Mouse (Mus musculus) hindbrain, embryonic 16.5 days (tissue): ENCODE measurements around the gene Cotl1. TPM values are rescaled to one million over a fixed set of nuclear protein-coding genes. Genes with fewer than 3 reads are reported as not detected.
"Not testable (repeated sequence)": the region's sequence is repeated elsewhere in the genome, so short reads cannot be mapped to it uniquely, and the experiment has no call there.

Experiments used
- ATAC-seq: fragments of 200-750 bp; cut with Nextera tagmentation; 2 replicates; pipeline ENCODE4 v1.8.0; 2017; ENCODE audit warnings: moderate TSS enrichment, moderate library complexity
- H3K27ac ChIP-seq: fragments of 300-500 bp; sonication (generic); 2 replicates; pipeline ENCODE4 v1.5.1; 2014; ENCODE audit warnings: low read depth, mild to moderate bottlenecking, control low read depth, low read length, moderate library complexity
- H3K27me3 ChIP-seq: fragments of 300-500 bp; sonication (generic); replicated peaks from 2 replicates; pipeline ENCODE4 v1.6.1; 2014; ENCODE audit warnings: low read length; ENCODE audit not compliant: control insufficient read depth, insufficient read depth
- H3K36me3 ChIP-seq: fragments of 300-500 bp; sonication (generic); 2 replicates; pipeline ENCODE4 v1.6.1; 2014; ENCODE audit warnings: mild to moderate bottlenecking, low read length, moderate library complexity, mixed read lengths; ENCODE audit not compliant: control insufficient read depth, insufficient read depth
- H3K4me1 ChIP-seq: fragments of 300-500 bp; sonication (generic); 2 replicates; pipeline ENCODE4 v1.6.1; 2014; ENCODE audit warnings: low read depth, low read length; ENCODE audit not compliant: control insufficient read depth, insufficient read depth
- H3K4me2 ChIP-seq: fragments of 300-500 bp; sonication (generic); 2 replicates; pipeline ENCODE4 v1.6.1; 2014; ENCODE audit warnings: mild to moderate bottlenecking, low read length, control low read depth, moderate library complexity
- H3K4me3 ChIP-seq: fragments of 300-500 bp; sonication (generic); 2 replicates; pipeline ENCODE4 v1.5.1; 2014; ENCODE audit warnings: mild to moderate bottlenecking, low read length, control low read depth, moderate library complexity
- H3K9ac ChIP-seq: fragments of 300-500 bp; sonication (generic); 2 replicates; pipeline ENCODE4 v1.6.1; 2014; ENCODE audit warnings: low read depth, mild to moderate bottlenecking, control low read depth, low read length, moderate library complexity
- H3K9me3 ChIP-seq: fragments of 300-500 bp; sonication (generic); 2 replicates; pipeline ENCODE4 v1.6.1; 2014; ENCODE audit warnings: mild to moderate bottlenecking, low read length, moderate library complexity; ENCODE audit not compliant: control insufficient read depth
- WGBS: fragments of 180-500 bp; shearing (Covaris S2); extraction: QIAGEN DNeasy Blood & Tissue Kit; methylation state at CpG from one replicate; pipeline ENCODE4 v1.1.7; 2014; 5-methylcytosine and 5-hydroxymethylcytosine counted together
- polyA plus RNA-seq: library from polyadenylated mRNA; unstranded; fragments of >200 nt; fragmentation: Nextera tagmentation; extraction: Ambion mirVana; gene quantifications from 2 replicates; pipeline ENCODE4 v1.2.1, GENCODE M21; 2015

The Cotl1 gene
- polyA plus RNA-seq, 1 experiment from 2014 or later = 112 TPM

DNA sequence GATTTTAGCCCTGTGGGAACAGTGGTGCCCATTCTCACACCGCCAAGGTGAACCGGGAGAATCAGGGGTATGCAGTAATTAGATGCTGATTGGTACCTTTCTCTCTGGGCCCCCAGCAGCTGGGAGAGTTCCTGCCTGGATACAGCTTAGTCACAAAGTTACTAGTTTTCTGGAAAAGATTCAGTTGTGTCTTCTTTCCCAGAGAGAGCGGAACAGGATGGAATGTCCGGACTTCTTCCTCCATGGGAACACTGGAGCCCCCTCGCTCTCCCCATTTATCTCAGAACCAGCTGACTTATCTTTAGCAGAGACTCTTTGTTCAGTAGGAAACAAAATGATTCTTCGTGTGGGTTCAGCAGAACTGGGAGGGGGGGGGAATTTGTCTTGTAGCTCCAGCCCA is 22.4 kb upstream of the Cotl1 start:
- H3K27ac ChIP-seq = peak overlapping the region; percentile 68; the same call in 1 of the 2 replicates
- WGBS = 11% methylated on average over 6 of the region's 6 CpGs
- H3K27me3 ChIP-seq = no peaks in the 10 kb centered on the region
- H3K9ac ChIP-seq = peak overlapping the region; percentile 94
- no peaks in the 10 kb centered on the region for H3K9me3 ChIP-seq
- no peak for ATAC-seq
- peaks cover 15% of the 10 kb centered on the region for H3K4me1 ChIP-seq
- H3K36me3 ChIP-seq = no peaks in the 10 kb centered on the region
- peak overlapping the region; percentile 87 for H3K4me2 ChIP-seq
- H3K4me3 ChIP-seq = peak overlapping the region; percentile 91

DNA sequence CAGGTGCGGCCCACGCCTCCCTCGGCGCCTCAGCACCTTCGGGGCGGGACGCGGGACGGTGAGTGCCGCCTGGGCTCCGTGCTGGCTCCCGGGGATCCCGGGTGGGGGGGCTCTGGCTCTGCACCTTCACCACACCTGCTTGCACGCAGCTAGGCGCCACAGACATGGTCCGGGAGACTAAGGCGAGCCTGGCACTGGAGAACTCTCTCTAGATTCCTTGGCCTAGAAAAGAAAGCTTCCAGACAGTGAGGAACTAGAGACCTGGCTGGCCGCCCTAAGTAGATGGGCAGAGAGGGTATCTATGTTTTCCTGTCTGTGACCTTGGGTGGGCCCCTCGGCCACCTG is 22.0 kb upstream of the Cotl1 start:
- peak overlapping the region; percentile 91 for H3K4me3 ChIP-seq
- peak overlapping the region; percentile 68 for H3K27ac ChIP-seq
- H3K27me3 ChIP-seq = no peaks in the 10 kb centered on the region
- peaks cover 15% of the 10 kb centered on the region for H3K4me1 ChIP-seq
- H3K9ac ChIP-seq = peak overlapping the region; percentile 94
- WGBS = 0% methylated on average over 18 of the region's 19 CpGs
- H3K36me3 ChIP-seq = no peaks in the 10 kb centered on the region
- no peaks in the 10 kb centered on the region for H3K9me3 ChIP-seq
- ATAC-seq = no peak
- H3K4me2 ChIP-seq = peak overlapping the region; percentile 87

DNA sequence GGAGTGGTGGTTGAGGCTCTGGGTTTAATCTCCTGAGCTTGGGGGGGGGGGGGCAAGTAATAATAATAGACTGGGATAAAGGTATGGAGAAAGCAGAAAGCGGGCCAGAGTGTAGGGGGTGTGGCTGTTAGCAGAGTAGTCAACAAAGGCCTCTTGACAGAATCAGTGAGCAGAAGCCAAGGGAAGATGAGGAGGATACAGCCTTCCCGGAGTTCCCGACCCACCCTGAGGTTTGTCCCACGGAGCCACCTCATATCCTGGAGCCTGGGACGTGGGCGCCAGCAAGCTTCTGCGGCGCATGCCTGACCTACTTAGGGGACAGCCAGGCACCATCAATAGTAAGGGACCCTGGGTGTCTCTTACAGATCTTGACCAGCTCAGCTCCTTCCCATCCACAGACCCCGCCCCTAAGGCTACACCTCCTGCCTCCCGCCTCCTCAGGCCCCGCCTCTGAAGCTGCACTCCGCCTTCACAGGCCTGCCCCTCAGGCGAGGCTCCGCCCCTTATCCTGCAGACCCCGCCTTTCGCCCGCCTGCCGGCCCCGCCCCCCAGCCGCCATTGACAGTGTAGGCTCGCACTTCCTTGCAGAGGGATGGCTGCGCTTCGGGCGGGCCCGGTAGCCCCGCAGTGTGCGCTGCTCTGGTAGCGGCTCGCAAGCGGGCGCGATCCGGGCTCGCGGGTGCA is 21.5 kb upstream of the Cotl1 start, which contains the start of gene Klhl36:
Klhl36 (plus strand) TSS at position 561 of the 684 bp plus-strand sequence.
- Histone ChIP-seq H3K4me2 (peak within 1 kb of the TSS; percentile 87), H3K4me3 (peak within 1 kb of the TSS; percentile 91), H3K27ac (peak within 1 kb of the TSS; percentile 68), H3K9ac (peak within 1 kb of the TSS; percentile 94), H3K9me3 (no peaks in the 10 kb centered on the region), H3K36me3 (no peaks in the 10 kb centered on the region), H3K27me3 (no peaks in the 10 kb centered on the region), H3K4me1 (peaks cover 15% of the 10 kb centered on the region)
- peak; percentile 97 for ATAC-seq
- under 1% methylated on average over 35 of the region's 35 CpGs for WGBS

DNA sequence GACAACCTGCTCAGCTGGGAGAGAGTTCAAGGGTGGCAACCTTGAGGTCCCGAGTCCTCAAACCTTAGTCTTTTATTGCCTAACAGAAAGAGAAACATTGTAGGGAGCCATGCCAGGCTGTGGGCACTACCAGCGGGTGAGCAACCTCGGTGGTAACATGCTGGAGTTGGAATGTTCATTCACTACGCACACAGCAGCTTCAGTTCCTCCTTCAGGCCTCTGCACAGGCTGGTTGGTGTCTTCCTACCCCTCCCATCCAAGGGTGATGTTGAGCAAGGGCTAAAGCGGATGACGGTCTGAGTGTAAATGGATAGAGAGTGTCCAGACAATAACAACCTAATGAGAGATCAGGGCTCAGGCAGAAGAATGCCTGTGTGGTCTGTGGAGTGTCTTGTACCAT is 17.4 kb upstream of the Cotl1 start:
- WGBS = 73% methylated on average over 6 of the region's 6 CpGs
- no peak for ATAC-seq
- H3K27ac ChIP-seq = no peak overlapping the region
- H3K9ac ChIP-seq = no peak overlapping the region
- no peak overlapping the region for H3K4me2 ChIP-seq
- no peak overlapping the region for H3K4me3 ChIP-seq
- H3K36me3 ChIP-seq = no peaks in the 10 kb centered on the region
- H3K4me1 ChIP-seq = peaks cover 7% of the 10 kb centered on the region
- H3K9me3 ChIP-seq = no peaks in the 10 kb centered on the region
- H3K27me3 ChIP-seq = no peaks in the 10 kb centered on the region

DNA sequence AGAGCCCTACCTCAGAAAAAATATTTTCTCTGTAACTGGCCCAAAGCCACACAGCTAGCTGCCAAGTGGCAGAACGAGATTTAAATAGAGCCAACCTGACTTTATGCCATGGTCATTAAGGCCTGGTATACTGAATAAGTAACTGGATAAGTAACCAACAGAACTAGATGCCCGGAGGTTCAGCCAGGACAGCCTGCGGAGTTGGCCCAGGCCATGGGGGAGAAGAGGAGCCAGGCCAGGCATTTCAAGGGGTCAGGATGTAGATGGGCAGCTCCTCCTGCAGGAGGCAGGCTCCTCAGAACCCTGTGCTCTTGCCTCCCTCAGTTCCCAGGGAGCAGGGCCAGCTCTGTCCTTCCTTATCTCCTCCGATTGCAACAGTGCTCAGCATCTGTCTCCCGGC is 15.3 kb upstream of the Cotl1 start:
- no peak for ATAC-seq
- Histone ChIP-seq H3K4me1 (no peaks in the 10 kb centered on the region), H3K4me3 (no peak overlapping the region), H3K9me3 (no peaks in the 10 kb centered on the region), H3K4me2 (no peak overlapping the region), H3K27ac (no peak overlapping the region), H3K36me3 (no peaks in the 10 kb centered on the region), H3K27me3 (no peaks in the 10 kb centered on the region), H3K9ac (no peak overlapping the region)
- 79% methylated on average over 5 of the region's 5 CpGs for WGBS

DNA sequence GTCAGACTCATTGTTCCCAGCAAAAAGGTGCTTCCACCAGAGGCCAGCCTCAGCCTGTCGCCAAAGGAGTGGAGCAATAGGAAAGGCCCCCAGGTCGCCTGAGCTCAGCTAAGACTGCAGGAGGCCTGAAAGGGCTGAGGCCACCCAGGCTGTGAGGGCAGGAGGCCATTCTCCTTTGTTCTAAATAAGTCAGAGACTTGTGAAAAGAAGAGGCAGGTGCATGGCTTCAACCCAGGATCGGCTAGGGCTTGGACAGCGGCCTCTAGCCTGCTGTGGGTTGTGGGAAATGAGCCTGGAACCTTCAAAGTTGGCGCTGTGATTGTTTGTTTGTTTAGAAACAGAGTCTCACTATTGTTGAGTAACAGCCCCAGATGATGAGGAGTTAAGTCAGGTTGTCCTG is 13.7 kb upstream of the Cotl1 start:
- no peak overlapping the region for H3K4me2 ChIP-seq
- H3K9me3 ChIP-seq = no peaks in the 10 kb centered on the region
- H3K4me3 ChIP-seq = no peak overlapping the region
- no peaks in the 10 kb centered on the region for H3K4me1 ChIP-seq
- whole genome bisulfite sequencing = 25% methylated on average over 5 of the region's 5 CpGs
- H3K36me3 ChIP-seq = no peaks in the 10 kb centered on the region
- no peak for ATAC-seq
- no peak overlapping the region for H3K27ac ChIP-seq
- H3K9ac ChIP-seq = no peak overlapping the region
- no peaks in the 10 kb centered on the region for H3K27me3 ChIP-seq

DNA sequence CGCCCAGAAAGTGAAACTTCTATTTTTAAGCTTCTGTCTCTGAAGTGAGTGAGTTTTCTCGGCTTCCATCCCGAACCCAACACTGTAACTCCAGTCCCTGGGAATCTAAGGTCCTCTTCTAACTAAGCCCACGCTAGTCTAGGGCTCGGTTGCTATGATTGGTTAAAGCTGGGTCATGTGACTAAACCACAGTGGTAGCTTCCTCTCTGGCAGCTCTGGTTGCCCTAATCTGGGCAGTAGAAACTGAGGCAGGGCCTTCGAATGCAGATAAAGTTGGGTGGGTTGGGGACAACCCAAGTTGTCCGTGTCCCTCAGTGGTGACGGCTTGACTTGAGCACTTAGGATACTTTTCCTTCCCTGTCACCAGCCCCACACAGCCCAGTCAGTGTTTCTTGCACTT is 13.2 kb upstream of the Cotl1 start:
- no peak overlapping the region for H3K4me3 ChIP-seq
- H3K4me1 ChIP-seq = no peaks in the 10 kb centered on the region
- no peak overlapping the region for H3K4me2 ChIP-seq
- 66% methylated on average over 8 of the region's 8 CpGs for WGBS
- no peak overlapping the region for H3K27ac ChIP-seq
- H3K9me3 ChIP-seq = no peaks in the 10 kb centered on the region
- ATAC-seq = no peak
- H3K36me3 ChIP-seq = no peaks in the 10 kb centered on the region
- H3K27me3 ChIP-seq = no peaks in the 10 kb centered on the region
- no peak overlapping the region for H3K9ac ChIP-seq

DNA sequence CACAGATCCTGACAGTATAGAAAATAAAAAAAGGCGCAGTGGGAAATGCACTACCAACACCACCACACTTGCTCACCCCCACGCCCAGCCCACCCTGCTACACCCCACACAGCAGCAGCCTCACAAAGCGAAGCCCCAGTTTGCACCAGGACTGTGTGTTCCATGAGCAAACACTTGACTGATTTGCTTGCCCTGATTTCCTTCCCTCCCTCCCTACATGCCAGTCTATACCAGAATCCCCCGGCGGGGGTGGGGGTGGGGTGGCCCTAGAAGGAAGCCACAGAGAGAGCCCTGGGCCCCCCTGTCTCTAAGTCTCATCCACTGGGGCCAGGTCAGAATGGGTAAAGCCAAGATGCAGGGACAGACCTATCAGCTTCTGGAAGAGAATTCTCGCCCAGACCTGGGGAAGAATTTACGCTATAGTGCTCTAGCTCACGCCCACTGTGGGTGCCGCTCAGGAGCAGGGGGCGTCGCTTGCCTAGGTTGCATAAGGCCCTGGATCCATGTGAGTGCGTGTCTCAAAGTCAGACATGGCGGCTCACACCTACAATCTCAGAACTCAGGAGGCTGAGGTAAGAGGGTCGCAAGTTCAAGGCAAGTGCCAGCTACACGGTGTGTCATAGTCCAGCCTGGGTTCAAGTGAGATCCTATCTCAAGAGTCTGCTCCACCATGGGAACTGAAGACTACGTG is 7.0 kb upstream of the Cotl1 start:
- Histone ChIP-seq H3K4me1 (no peaks in the 10 kb centered on the region), H3K9ac (no peak overlapping the region), H3K4me2 (no peak overlapping the region), H3K27ac (no peak overlapping the region), H3K27me3 (no peaks in the 10 kb centered on the region), H3K9me3 (no peaks in the 10 kb centered on the region), H3K36me3 (no peaks in the 10 kb centered on the region), H3K4me3 (no peak overlapping the region)
- WGBS = 92% methylated on average over 16 of the region's 16 CpGs
- no peak for ATAC-seq

DNA sequence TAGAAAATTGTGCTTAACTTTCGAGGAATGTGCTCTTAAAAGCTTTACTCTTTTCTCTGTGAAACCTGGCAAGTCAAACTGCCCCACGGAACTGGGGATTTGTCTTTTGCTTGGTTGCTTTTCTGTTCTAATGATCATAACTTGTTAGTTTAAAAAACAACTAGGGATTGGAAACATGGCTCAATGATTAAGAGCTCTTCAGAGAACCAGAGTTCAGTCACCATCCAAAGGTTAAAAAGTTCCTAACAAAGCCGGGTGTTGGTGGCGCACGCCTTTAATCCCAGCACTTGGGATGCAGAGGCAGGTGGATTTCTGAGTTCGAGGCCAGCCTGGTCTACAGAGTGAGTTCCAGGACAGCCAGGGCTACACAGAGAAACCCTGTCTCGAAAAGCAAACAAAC is 5.4 kb upstream of the Cotl1 start:
- H3K9ac ChIP-seq, H3K27ac ChIP-seq, H3K27me3 ChIP-seq, H3K4me3 ChIP-seq, ATAC-seq, H3K9me3 ChIP-seq, H3K4me1 ChIP-seq, H3K36me3 ChIP-seq, H3K4me2 ChIP-seq: not testable (repeated sequence)
- WGBS = 82% methylated on average over 7 of the region's 7 CpGs
